Mouse (Mus musculus): ENCODE measurements around the gene Clip1.

DNA sequence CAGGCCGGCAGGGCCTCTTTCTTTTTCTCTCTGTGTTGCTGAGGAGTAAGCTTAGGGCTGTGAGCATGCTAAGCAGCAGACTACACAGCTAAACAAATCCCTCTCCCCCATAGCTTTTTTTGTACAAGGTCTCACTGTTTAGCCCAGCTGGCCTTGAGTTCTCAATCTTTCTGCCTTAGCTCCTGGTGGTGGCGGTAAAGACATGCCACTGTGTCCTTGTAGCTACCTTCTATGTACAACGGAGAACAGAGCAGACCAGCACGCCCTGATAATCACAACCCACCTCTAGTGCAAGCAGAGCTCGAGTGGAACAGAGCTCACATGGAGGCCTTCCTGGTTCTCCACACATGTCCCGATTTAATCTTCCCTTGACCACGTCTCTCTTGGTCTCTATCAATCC is 155.8 kb downstream of the Clip1 start:
- TF ChIP-seq CTCF (IDR thresholded peaks at IDR 0.05 in 2 of 3, conservative IDR thresholded peaks at IDR 0.05 in 1 of 3; ENCODE audit: control insufficient read depth in 1 of 3, insufficient read depth in 1 of 3, low read depth in 2 of 3, low read length in 3 of 3, poor library complexity in 1 of 3, severe bottlenecking in 1 of 3) (no peak), POLR2A (IDR thresholded peaks at IDR 0.05; ENCODE audit: control insufficient read depth in 1 of 2, insufficient read depth in 1 of 2, low read depth in 1 of 2, low read length in 2 of 2, poor library complexity in 1 of 2) (no peak)

Data from MEL (cell line).